Mouse (Mus musculus) left cerebral cortex, postnatal 25 days (tissue): ENCODE data around the gene Nudt3. TPM values are rescaled to one million over a fixed set of nuclear protein-coding genes. Genes with fewer than 3 reads are reported as not detected.

Experiments used
- total RNA-seq, 2 experiments: library from RNA; stranded (reverse); gene quantifications; 2 replicates each; pipeline ENCODE4 v1.2.3; 2021

Nudt3 gene
- total RNA-seq, 2 experiments from 2014 or later, result 573 to 611 TPM

Other genes starting within 250 kb of the Nudt3 start
- gene Grm4, start 102.1 kb downstream of the Nudt3 start, total RNA-seq, result 10 to 100 TPM; 21.1 to 30.4 TPM
- 10 to 100 TPM; 47.6 to 52.8 TPM for gene Hmga1, start 67.0 kb downstream of the Nudt3 start, total RNA-seq
- 10 to 100 TPM; 92.9 to 97.4 TPM for gene AI413582, start 57.7 kb downstream of the Nudt3 start, total RNA-seq
- gene RPS10-NUDT3, start 11.7 kb upstream of the Nudt3 start, total RNA-seq, result 1 to 10 TPM in 1 of 2 experiments, not detected in 1; 2.1 TPM
- gene Rps10, start 13.2 kb upstream of the Nudt3 start, total RNA-seq, result 100 to 1,000 TPM; 430 to 432 TPM
- gene Pacsin1, start 32.0 kb upstream of the Nudt3 start, total RNA-seq, result 100 to 1,000 TPM; 428 to 433 TPM
- gene Spdef, start 105.5 kb upstream of the Nudt3 start, total RNA-seq, result under 1 TPM in 1 of 2 experiments, not detected in 1; 0.21 TPM
- 100 to 1,000 TPM; 196 to 198 TPM for gene D17Wsu92e, start 197.2 kb upstream of the Nudt3 start, total RNA-seq
- gene Snrpc, start 214.7 kb upstream of the Nudt3 start, total RNA-seq, result 10 to 100 TPM; 50.7 to 54.5 TPM
- gene Uhrf1bp1, start 232.9 kb upstream of the Nudt3 start, total RNA-seq, result 10 to 100 TPM; 17.8 to 22.9 TPM